Mouse (Mus musculus) olfactory bulb, adult 2 months (tissue): ENCODE data around the gene Abcg4.

Experiments
- CTCF ChIP-seq: fragments of 200-500 bp; IDR thresholded peaks from 2 replicates; pipeline ENCODE4 v1.5.1; 2012; ENCODE audit warnings: low read depth, mild to moderate bottlenecking, low read length, moderate library complexity; ENCODE audit not compliant: insufficient read depth
- POLR2A ChIP-seq: fragments of 200-500 bp; IDR thresholded peaks from 2 replicates; pipeline ENCODE4 v1.6.1; 2012; ENCODE audit warnings: mild to moderate bottlenecking, low read depth, low read length, moderate library complexity; ENCODE audit not compliant: insufficient read depth

GRCm38 (mm10) chr9:44288076-44288958 is at the start of gene Abcg4:
- no peak for TF ChIP-seq CTCF
- TF ChIP-seq POLR2A = no peak
